Mouse (Mus musculus) cerebellum, postnatal 10 days (tissue): ENCODE measurements around the gene Vmn1r76.

Experiments
- DNase-seq, 2 experiments: peaks; one replicate each; pipeline ENCODE4 v3.0.0; 2021; ENCODE audit warnings: mixed read lengths in 2 of 2

The Vmn1r76 gene

GRCm38 (mm10) chr7:11938113-11938512, at the start of gene Vmn1r76:
Gene Vmn1r76, minus strand, starts transcription at chr7:11938213.
- DNase-seq = no peak

GRCm38 (mm10) chr7:11972611-11973010, 34.6 kb upstream of the Vmn1r76 start:
- no peak for DNase-seq

GRCm38 (mm10) chr7:11947991-11948390, 10.0 kb upstream of the Vmn1r76 start:
- DNase-seq = no peak

GRCm38 (mm10) chr7:11874330-11874729, 63.7 kb downstream of the Vmn1r76 start, which contains the start of gene Vmn1r75:
Gene Vmn1r75, plus strand, starts transcription at chr7:11874630.
- DNase-seq = no peak
